Mouse (Mus musculus) midbrain, embryonic 16.5 days (tissue): ENCODE results near the gene Rtl8a. TPM values are rescaled to one million over a fixed set of nuclear protein-coding genes. Genes with fewer than 3 reads are reported as not detected.
"Not testable (repeated sequence)": the region's sequence is repeated elsewhere in the genome, so short reads cannot be mapped to it uniquely, and the experiment has no call there.

ENCODE experiments used
- ATAC-seq: fragments of 200-750 bp; cut with Nextera tagmentation; 2 replicates; pipeline ENCODE4 v1.8.0; 2017; ENCODE audit warnings: moderate TSS enrichment
- H3K27ac ChIP-seq: fragments of 300-500 bp; sonication (generic); 2 replicates; pipeline ENCODE4 v1.5.1; 2014; ENCODE audit warnings: mild to moderate bottlenecking, low read length, mixed read lengths
- H3K27me3 ChIP-seq: fragments of 300-500 bp; sonication (generic); 2 replicates; pipeline ENCODE4 v1.6.1; 2014; ENCODE audit warnings: low read depth, low read length, mixed read lengths; ENCODE audit not compliant: control insufficient read depth, insufficient read depth
- H3K36me3 ChIP-seq: fragments of 300-500 bp; sonication (generic); 2 replicates; pipeline ENCODE4 v1.6.1; 2014; ENCODE audit warnings: mild to moderate bottlenecking, low read length, moderate library complexity, mixed read lengths; ENCODE audit not compliant: control insufficient read depth, insufficient read depth
- H3K4me1 ChIP-seq: fragments of 300-500 bp; sonication (generic); 2 replicates; pipeline ENCODE4 v1.6.1; 2014; ENCODE audit warnings: mild to moderate bottlenecking, low read length, mixed read lengths; ENCODE audit not compliant: control insufficient read depth, insufficient read depth
- H3K4me2 ChIP-seq: fragments of 300-500 bp; sonication (generic); 2 replicates; pipeline ENCODE4 v1.6.1; 2014; ENCODE audit warnings: mild to moderate bottlenecking, low read length, mixed read lengths
- H3K4me3 ChIP-seq: fragments of 300-500 bp; sonication (generic); 2 replicates; pipeline ENCODE4 v1.5.1; 2014; ENCODE audit warnings: low read depth, mild to moderate bottlenecking, low read length, moderate library complexity, mixed read lengths
- H3K9ac ChIP-seq: fragments of 300-500 bp; sonication (generic); 2 replicates; pipeline ENCODE4 v1.6.1; 2014; ENCODE audit warnings: low read depth, low read length, mixed read lengths
- H3K9me3 ChIP-seq: fragments of 300-500 bp; sonication (generic); replicated peaks from 2 replicates; pipeline ENCODE4 v1.6.1; 2014; ENCODE audit warnings: mild to moderate bottlenecking, low read length, mixed read lengths; ENCODE audit not compliant: control insufficient read depth, poor library complexity, severe bottlenecking
- WGBS: fragments of 180-500 bp; shearing (Covaris S2); extraction: QIAGEN DNeasy Blood & Tissue Kit; methylation state at CpG from one replicate; pipeline ENCODE4 v1.1.7; 2014; 5-methylcytosine and 5-hydroxymethylcytosine counted together
- polyA plus RNA-seq: library from polyadenylated mRNA; unstranded; fragments of >200 nt; fragmentation: Nextera tagmentation; extraction: Ambion mirVana; gene quantifications from 2 replicates; pipeline ENCODE4 v1.2.1, GENCODE M21; 2015

The Rtl8a gene
- 218 and 231 TPM in 2 replicates for polyA plus RNA-seq

DNA sequence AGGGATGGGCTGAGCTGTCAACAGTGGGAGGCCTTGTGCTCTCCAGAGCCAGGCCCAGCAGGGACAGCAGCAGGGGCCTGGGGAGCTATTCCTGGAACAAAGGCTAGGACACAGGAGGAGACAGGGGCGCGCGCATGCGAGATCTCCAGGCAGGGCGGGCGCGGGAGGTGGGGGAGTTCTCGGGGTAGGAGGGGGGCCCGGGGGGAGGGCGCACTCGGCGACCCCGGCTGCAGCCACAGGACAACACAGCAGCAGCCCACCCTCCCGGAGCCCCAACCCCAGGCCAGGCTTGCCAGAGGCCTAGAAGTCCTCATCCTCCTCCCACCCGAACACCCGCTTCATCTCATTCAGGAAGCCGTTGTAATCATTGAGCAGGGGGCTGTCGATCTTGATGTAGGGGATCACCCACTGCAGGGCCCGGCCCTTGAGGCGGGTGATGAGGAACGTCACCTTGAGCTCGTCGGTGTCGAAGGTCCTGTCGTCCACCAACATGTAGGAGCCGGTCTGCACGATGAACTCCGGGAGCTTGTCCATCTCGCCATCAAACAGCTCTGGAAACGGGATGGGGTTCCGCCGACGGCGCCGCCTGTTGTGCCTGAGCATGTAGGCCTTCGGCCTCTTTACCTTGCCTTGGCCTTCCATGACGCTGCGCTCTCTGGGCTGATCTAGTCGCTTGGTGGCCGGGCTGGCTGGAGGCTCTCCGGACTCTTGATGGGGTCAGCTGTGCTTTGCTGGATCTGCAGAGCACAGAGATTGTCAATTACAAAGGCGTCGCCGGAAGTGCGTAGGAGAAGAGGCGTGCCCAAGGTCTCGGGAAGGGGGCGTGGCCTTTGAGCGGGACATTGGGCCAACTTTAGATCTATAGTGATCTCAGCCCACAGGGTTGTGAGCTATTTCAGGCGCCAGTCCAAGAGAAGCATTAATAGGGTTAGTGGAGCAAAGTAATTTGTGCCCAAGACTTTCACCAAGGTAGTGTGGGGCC, at the start of gene Rtl8a:
Gene Rtl8a (minus strand): TSS at position 703 of the 982 bp plus-strand sequence.
- peak; percentile 96 for ATAC-seq
- Histone ChIP-seq H3K4me3 (peak within 1 kb of the TSS; percentile 36), H3K4me2 (peak within 1 kb of the TSS; percentile 52), H3K27ac (peak within 1 kb of the TSS; percentile 77), H3K9ac (peak within 1 kb of the TSS; percentile 34; the same call in 1 of the 2 replicates)
- H3K36me3 ChIP-seq, H3K4me1 ChIP-seq, H3K9me3 ChIP-seq, H3K27me3 ChIP-seq: not testable (repeated sequence)
- WGBS = 18% methylated on average over 10 of the region's 50 CpGs

DNA sequence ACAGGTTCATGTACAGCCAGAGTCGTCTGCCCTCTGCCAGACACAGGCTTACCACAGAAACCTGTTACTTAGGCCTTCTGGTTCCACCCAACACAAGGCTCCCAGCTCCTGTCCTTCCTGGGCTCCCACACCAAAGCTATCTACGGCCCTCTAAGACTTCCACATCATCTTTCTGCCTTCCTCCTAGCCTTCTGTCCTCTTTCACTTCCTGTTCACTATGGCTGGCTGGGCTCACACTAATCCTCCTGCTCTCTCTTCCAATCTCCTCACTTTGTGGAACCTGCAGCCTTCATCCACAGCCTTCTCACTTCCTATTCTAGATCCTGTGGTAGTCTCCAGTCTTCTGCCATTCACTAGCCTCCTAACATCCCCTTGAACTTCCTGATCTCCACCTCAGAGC, 49.7 kb upstream of the Rtl8a start:
- Histone ChIP-seq H3K4me2 (no peak overlapping the region), H3K4me1 (no peaks in the 10 kb centered on the region), H3K9ac (no peak overlapping the region), H3K9me3 (no peaks in the 10 kb centered on the region), H3K4me3 (no peak overlapping the region), H3K36me3 (no peaks in the 10 kb centered on the region), H3K27ac (no peak overlapping the region), H3K27me3 (no peaks in the 10 kb centered on the region)
- ATAC-seq = no peak
- 62% methylated on average over 2 of the region's 2 CpGs for WGBS

DNA sequence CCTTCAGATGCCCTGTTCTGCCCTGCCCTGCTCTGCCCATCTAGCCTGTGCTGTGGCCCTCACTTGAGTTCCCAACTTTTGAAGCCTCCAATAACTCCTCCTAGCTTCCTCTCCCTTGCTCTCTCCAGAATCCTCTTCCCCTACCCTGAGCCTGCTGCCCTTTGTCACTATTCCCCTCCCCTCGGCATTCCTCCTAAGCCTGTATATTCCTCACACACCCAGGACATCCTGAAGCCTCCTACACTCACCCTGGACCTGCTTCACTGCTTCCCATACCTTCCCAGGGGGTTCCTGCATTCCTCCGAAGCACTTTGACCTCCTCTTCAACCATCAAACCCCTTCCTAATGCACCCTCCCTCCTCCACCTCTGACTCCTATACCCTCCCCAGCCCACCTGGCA, 48.6 kb upstream of the Rtl8a start:
- Histone ChIP-seq H3K27ac (no peak overlapping the region), H3K36me3 (no peaks in the 10 kb centered on the region), H3K9ac (no peak overlapping the region), H3K27me3 (no peaks in the 10 kb centered on the region), H3K4me2 (no peak overlapping the region), H3K4me1 (no peaks in the 10 kb centered on the region), H3K4me3 (no peak overlapping the region), H3K9me3 (no peaks in the 10 kb centered on the region)
- no peak for ATAC-seq
- 63% methylated on average over 2 of the region's 2 CpGs for WGBS

DNA sequence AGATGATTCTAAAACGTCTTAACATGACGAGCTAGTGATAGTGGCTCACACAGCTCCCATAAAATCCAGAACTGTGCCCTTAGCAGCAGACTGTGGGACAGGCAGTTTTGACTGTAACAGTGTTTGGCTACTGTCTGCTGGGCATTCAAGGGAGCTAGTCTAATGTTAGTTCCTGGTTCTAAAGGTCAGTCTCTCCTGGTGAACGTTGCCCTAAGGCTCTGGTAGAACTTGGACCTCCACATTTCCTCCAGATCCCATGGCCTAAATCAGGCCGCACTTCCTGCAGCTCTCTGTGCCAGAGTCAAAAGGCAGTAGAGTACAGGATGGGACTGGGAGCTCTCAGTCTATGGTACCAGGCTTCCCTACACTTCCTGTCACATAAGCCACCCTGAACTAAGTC, 41.2 kb upstream of the Rtl8a start:
- not testable (repeated sequence) for H3K4me1 ChIP-seq, H3K9me3 ChIP-seq, H3K27me3 ChIP-seq, H3K9ac ChIP-seq, H3K4me2 ChIP-seq, H3K4me3 ChIP-seq, H3K27ac ChIP-seq, ATAC-seq, H3K36me3 ChIP-seq
- 77% methylated on average over 2 of the region's 4 CpGs for WGBS

DNA sequence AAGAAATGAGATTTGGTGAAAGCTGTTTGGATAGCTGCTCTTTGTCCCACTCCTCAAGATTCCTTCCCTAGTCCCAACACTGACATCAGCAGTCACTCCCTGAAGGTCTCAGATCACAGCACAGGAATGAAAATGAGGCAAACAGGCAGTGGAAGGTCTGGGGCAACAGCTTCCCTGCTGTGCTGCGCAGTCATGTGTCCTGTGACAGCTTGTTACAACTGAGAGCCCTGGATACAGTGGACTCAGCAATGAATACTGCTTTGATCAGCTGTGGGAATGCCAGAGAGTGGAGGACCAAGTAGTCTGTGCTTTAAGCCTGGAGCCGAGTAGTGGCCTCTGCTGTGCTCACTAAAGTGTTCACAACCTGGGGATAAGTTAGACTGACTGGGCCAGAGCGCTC, 39.2 kb upstream of the Rtl8a start:
- not testable (repeated sequence) for H3K27me3 ChIP-seq, H3K27ac ChIP-seq, H3K36me3 ChIP-seq, H3K9me3 ChIP-seq, H3K9ac ChIP-seq, ATAC-seq, H3K4me1 ChIP-seq, H3K4me2 ChIP-seq, H3K4me3 ChIP-seq
- WGBS = 45% methylated on average over 2 of the region's 3 CpGs

DNA sequence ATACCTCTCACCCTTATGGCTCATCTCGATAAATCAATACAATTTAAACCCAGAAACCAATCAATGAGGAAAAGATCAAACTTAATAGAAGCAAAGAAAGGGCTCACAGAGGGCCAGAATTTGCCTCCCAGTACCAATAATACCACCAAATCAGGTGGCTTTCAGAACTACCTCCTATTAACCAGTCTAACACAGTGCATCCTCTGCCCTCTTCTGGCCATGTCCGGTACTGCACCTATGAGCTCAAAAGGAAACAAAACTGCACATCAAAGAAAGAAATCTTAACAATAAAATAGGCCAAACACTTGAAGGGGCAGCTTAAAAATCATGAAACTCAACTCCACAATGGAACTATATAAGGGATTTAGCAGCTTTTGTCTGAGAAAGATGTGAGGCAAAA, 33.5 kb upstream of the Rtl8a start:
- H3K27me3 ChIP-seq, H3K27ac ChIP-seq, H3K9ac ChIP-seq, H3K4me3 ChIP-seq, H3K36me3 ChIP-seq, H3K9me3 ChIP-seq, H3K4me2 ChIP-seq, H3K4me1 ChIP-seq: not testable (repeated sequence)
- peak; percentile 73 for ATAC-seq
- WGBS = 32% methylated on average over 2 of the region's 2 CpGs

DNA sequence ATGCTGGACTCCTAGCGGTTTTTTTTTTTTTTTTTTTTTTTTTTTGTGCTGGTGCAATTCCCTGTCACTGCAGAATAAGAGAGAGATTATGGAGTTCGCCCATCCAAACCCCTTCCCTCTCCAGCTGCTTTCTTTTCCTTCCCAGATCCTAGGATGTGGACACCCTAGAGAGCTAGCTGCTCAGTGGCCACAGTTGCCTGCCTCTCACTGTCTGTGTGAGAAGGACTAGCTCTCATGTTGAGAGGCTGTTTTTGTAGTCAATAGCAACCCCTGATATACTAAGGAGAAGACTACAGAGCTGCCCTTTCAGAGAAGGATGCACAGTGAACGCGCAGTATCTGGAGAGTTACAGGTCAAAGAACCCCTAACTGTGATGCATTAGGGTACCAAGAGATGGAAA, 27.2 kb upstream of the Rtl8a start:
- Histone ChIP-seq H3K4me2 (peak overlapping the region; percentile 49), H3K27ac (peak overlapping the region; percentile 84), H3K9ac (peak overlapping the region; percentile 34; the same call in 1 of the 2 replicates), H3K4me3 (peak overlapping the region; percentile 35)
- H3K9me3 ChIP-seq, H3K27me3 ChIP-seq, H3K4me1 ChIP-seq, H3K36me3 ChIP-seq: not testable (repeated sequence)
- ATAC-seq = peak; percentile 70
- WGBS = 21% methylated on average over 4 of the region's 4 CpGs

DNA sequence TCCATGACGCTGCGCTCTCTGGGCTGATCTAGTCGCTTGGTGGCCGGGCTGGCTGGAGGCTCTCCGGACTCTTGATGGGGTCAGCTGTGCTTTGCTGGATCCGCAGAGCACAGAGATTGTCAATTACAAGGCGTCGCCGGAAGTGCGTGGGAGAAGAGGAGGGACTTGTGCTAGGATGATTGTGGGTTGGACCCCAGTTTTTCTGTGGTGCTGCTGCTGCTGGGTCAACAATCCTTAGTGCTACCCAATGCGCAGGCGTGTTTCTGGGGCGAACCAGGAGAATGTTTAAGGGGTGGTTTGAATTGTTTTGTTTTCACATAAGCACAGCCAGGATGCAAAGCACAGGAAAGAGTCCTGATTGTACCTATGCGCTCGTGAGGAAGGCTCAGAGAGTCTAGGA, 26.8 kb upstream of the Rtl8a start, which contains the start of gene Rtl8b:
Gene Rtl8b (minus strand): TSS at position 115 of the 400 bp plus-strand sequence.
- H3K36me3 ChIP-seq = no peaks in the 10 kb centered on the region
- H3K4me1 ChIP-seq = no peaks in the 10 kb centered on the region
- peak; percentile 98 for ATAC-seq
- peak within 1 kb of the TSS; percentile 34; the same call in 1 of the 2 replicates for H3K9ac ChIP-seq
- 19% methylated on average over 12 of the region's 15 CpGs for whole genome bisulfite sequencing
- peak within 1 kb of the TSS; percentile 84 for H3K27ac ChIP-seq
- no peaks in the 10 kb centered on the region for H3K9me3 ChIP-seq
- H3K4me2 ChIP-seq = peak within 1 kb of the TSS; percentile 49
- H3K27me3 ChIP-seq = no peaks in the 10 kb centered on the region
- H3K4me3 ChIP-seq = peak within 1 kb of the TSS; percentile 35

DNA sequence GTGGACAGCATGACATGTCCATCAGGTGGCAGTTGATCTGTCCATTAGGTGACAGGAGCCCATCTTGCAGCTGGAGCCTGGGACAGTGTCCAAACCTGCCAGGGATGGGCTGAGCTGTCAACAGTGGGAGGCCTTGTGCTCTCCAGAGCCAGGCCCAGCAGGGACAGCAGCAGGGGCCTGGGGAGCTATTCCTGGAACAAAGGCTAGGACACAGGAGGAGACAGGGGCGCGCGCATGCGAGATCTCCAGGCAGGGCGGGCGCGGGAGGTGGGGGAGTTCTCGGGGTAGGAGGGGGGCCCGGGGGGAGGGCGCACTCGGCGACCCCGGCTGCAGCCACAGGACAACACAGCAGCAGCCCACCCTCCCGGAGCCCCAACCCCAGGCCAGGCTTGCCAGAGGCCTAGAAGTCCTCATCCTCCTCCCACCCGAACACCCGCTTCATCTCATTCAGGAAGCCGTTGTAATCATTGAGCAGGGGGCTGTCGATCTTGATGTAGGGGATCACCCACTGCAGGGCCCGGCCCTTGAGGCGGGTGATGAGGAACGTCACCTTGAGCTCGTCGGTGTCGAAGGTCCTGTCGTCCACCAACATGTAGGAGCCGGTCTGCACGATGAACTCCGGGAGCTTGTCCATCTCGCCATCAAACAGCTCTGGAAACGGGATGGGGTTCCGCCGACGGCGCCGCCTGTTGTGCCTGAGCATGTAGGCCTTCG, 26.2 kb upstream of the Rtl8a start:
- not testable (repeated sequence) for H3K9me3 ChIP-seq, H3K9ac ChIP-seq, H3K4me1 ChIP-seq, H3K36me3 ChIP-seq, H3K27me3 ChIP-seq
- H3K4me3 ChIP-seq = peak overlapping the region; percentile 35
- WGBS = no CpG with 5 or more reads among the region's 36 CpGs
- peak overlapping the region; percentile 84; the same call in 1 of the 2 replicates for H3K27ac ChIP-seq
- ATAC-seq = peak; percentile 59
- peak overlapping the region; percentile 47 for H3K4me2 ChIP-seq
